Mouse (Mus musculus): Measurements from ENCODE around the gene Creb3l4. TPM values are rescaled to one million over a fixed set of nuclear protein-coding genes. Genes with fewer than 3 reads are reported as not detected.

Creb3l4 gene
- polyA plus RNA-seq, 1 experiment = 2.0 TPM

GRCm38 (mm10) chr3:90208662-90209061, 34.6 kb downstream of the Creb3l4 start:
- TF ChIP-seq CTCF (IDR thresholded peaks at IDR 0.05; ENCODE audit: insufficient read depth, low read length) (no peak), POLR2A (IDR thresholded peaks at IDR 0.05; ENCODE audit: borderline replicate concordance, extremely low read depth, low read depth, low read length) (no peak)
- no peak for DNase-seq
- no peak overlapping the region for H3K4me3 ChIP-seq (replicated peaks; ENCODE audit: extremely low read depth, low read depth, low read length)
- 85% methylated on average over 2 of the region's 2 CpGs for WGBS
- peaks cover 12% of the 10 kb centered on the region for H3K4me1 ChIP-seq (ENCODE audit: control insufficient read depth, insufficient read depth, low read length)

GRCm38 (mm10) chr3:90204582-90204981, 38.7 kb downstream of the Creb3l4 start:
- no peak for DNase-seq
- WGBS = 94% methylated on average over 2 of the region's 2 CpGs
- Histone ChIP-seq H3K4me3 (replicated peaks; ENCODE audit: extremely low read depth, low read depth, low read length) (no peak overlapping the region), H3K4me1 (ENCODE audit: control insufficient read depth, insufficient read depth, low read length) (peaks cover 2% of the 10 kb centered on the region; the same call in 1 of the 2 replicates)
- no peak for TF ChIP-seq CTCF (IDR thresholded peaks at IDR 0.05; ENCODE audit: insufficient read depth, low read length)

DNA sequence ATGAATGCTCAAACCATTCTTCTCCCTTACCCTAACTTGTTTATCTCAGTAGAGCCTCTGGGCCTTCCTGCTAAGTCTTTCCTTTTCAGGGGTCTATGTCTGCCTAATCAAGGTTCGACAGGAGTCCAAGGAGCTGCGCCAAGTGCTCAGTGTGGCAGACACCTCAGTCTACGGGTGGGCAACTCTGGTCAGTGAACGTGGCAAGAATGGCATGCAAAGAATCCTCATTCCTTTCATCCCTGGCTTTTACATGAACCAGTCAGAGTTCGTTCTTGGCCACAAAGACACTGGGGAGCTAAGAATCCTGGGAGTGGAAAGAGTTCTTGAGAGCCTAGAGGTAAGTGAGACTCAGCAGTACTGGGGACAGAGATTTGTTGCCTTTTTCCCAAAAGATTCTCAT, 39.7 kb downstream of the Creb3l4 start:
- DNase-seq = no peak
- Histone ChIP-seq H3K4me3 (replicated peaks; ENCODE audit: extremely low read depth, low read depth, low read length) (no peak overlapping the region), H3K4me1 (ENCODE audit: control insufficient read depth, insufficient read depth, low read length) (peaks cover 2% of the 10 kb centered on the region; the same call in 1 of the 2 replicates)
- WGBS = 54% methylated on average over 5 of the region's 5 CpGs
- no peak for TF ChIP-seq POLR2A (IDR thresholded peaks at IDR 0.05; ENCODE audit: borderline replicate concordance, extremely low read depth, low read depth, low read length)
- TF ChIP-seq CTCF (IDR thresholded peaks at IDR 0.05; ENCODE audit: insufficient read depth, low read length) = no peak

GRCm38 (mm10) chr3:90202884-90203283, 40.4 kb downstream of the Creb3l4 start:
- WGBS = 57% methylated on average over 1 of the region's 1 CpGs
- Histone ChIP-seq H3K4me3 (replicated peaks; ENCODE audit: extremely low read depth, low read depth, low read length) (no peak overlapping the region), H3K4me1 (ENCODE audit: control insufficient read depth, insufficient read depth, low read length) (no peaks in the 10 kb centered on the region)
- no peak for DNase-seq
- TF ChIP-seq CTCF (IDR thresholded peaks at IDR 0.05; ENCODE audit: insufficient read depth, low read length) (no peak), POLR2A (IDR thresholded peaks at IDR 0.05; ENCODE audit: borderline replicate concordance, extremely low read depth, low read depth, low read length) (no peak)

- TF ChIP-seq CTCF (IDR thresholded peaks at IDR 0.05; ENCODE audit: insufficient read depth, low read length) (no peak), POLR2A (IDR thresholded peaks at IDR 0.05; ENCODE audit: borderline replicate concordance, extremely low read depth, low read depth, low read length) (no peak)
- 80% methylated on average over 1 of the region's 1 CpGs for WGBS
- no peak for DNase-seq
- Histone ChIP-seq H3K4me3 (replicated peaks; ENCODE audit: extremely low read depth, low read depth, low read length) (no peak overlapping the region), H3K4me1 (ENCODE audit: control insufficient read depth, insufficient read depth, low read length) (no peaks in the 10 kb centered on the region)
Measured at GRCm38 (mm10) chr3:90197548-90197947, 45.8 kb downstream of the Creb3l4 start.

DNA sequence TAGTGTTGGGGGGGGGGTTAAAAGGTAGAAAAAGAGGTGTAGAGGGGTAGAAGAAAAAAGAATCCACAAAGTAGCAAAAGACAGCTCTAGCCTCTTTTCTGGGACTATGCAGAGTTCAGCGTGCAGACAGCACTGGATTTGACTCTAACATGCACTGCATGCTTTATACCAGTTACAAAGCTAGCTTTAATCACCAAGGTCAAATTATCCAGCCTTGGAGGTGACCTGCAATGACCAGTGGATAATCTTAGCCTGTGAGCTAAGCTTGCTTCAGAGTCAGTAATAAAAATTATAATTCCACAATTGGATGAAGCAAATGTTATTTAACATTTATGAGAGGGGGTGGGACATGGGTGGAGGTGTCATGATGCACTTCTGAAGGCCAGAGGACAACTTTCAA, 47.7 kb downstream of the Creb3l4 start:
- H3K4me1 ChIP-seq (ENCODE audit: control insufficient read depth, insufficient read depth, low read length) = no peaks in the 10 kb centered on the region
- no peak for DNase-seq
- TF ChIP-seq POLR2A (IDR thresholded peaks at IDR 0.05; ENCODE audit: borderline replicate concordance, extremely low read depth, low read depth, low read length) (no peak), CTCF (IDR thresholded peaks at IDR 0.05; ENCODE audit: insufficient read depth, low read length) (no peak)
- H3K4me3 ChIP-seq (replicated peaks; ENCODE audit: extremely low read depth, low read depth, low read length) = no peak overlapping the region
- 79% methylated on average over 1 of the region's 1 CpGs for WGBS

GRCm38 (mm10) chr3:90194759-90195158, 48.6 kb downstream of the Creb3l4 start:
- DNase-seq = no peak
- no peak overlapping the region for H3K4me3 ChIP-seq (replicated peaks; ENCODE audit: extremely low read depth, low read depth, low read length)
- H3K4me1 ChIP-seq (ENCODE audit: control insufficient read depth, insufficient read depth, low read length) = no peaks in the 10 kb centered on the region
- TF ChIP-seq CTCF (IDR thresholded peaks at IDR 0.05; ENCODE audit: insufficient read depth, low read length) = no peak
- WGBS = 61% methylated on average over 4 of the region's 4 CpGs

DNA sequence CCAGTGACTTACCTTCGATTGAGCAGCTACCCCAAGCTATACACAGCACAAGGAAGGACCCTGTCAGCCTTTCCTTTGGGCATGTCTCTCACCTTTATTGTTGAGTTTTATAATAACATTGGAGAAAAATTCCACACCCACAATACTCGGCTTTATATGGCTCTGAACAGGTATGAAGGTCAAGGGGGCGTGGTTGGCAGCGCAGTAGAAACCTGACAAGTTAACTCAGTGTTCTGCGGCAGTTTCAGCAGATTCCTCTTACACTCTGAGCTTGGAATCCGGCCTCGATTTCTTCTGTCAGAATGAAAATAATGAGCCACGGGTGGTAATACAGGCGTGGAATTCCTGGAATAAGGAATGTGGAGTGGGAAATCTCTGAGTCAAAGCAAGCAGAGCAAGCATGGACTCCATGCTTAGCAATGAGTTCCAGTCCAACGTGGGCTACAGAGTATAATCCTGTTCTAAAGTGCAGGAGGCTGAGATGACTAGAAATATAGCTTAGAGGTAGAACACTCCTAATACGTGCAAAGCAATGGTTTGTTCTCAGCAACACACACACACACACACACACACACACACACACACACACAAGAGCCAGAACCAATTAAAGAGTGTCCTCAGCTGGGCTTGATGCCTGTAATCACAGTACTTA, 52.3 kb downstream of the Creb3l4 start:
- whole genome bisulfite sequencing = 66% methylated on average over 11 of the region's 11 CpGs
- Histone ChIP-seq H3K4me1 (ENCODE audit: control insufficient read depth, insufficient read depth, low read length) (no peaks in the 10 kb centered on the region), H3K4me3 (replicated peaks; ENCODE audit: extremely low read depth, low read depth, low read length) (no peak overlapping the region)
- DNase-seq = no peak
- TF ChIP-seq CTCF (IDR thresholded peaks at IDR 0.05; ENCODE audit: insufficient read depth, low read length) (no peak), POLR2A (IDR thresholded peaks at IDR 0.05; ENCODE audit: borderline replicate concordance, extremely low read depth, low read depth, low read length) (no peak)

Other genes with a start within 250 kb of the Creb3l4 start
- 30.3 and 42.8 TPM in 2 replicates for gene Hax1, start 244.7 kb downstream of the Creb3l4 start, polyA plus RNA-seq (2012; rRNA removed)
- gene 4933434E20Rik, start 191.9 kb downstream of the Creb3l4 start, polyA plus RNA-seq (2012; rRNA removed) = 34.7 and 47.4 TPM in 2 replicates
- gene Ubap2l, start 190.9 kb downstream of the Creb3l4 start, polyA plus RNA-seq (2012; rRNA removed) = 91.9 and 95.2 TPM in 2 replicates
- gene Tpm3, start 170.9 kb downstream of the Creb3l4 start, polyA plus RNA-seq (2012; rRNA removed) = 133 and 219 TPM in 2 replicates
- gene Nup210l, start 139.4 kb downstream of the Creb3l4 start, polyA plus RNA-seq (2012; rRNA removed) = 0.40 and 0.58 TPM in 2 replicates
- gene Rps27, start 29.9 kb downstream of the Creb3l4 start, polyA plus RNA-seq (2012; rRNA removed) = 725 and 918 TPM in 2 replicates
- 5.4 and 5.8 TPM in 2 replicates for gene Rab13, start 29.8 kb downstream of the Creb3l4 start, polyA plus RNA-seq (2012; rRNA removed)
- gene Jtb, start 11.9 kb downstream of the Creb3l4 start, polyA plus RNA-seq (2012; rRNA removed) = 49.4 and 66.3 TPM in 2 replicates
- 72.8 and 83.7 TPM in 2 replicates for gene Slc39a1, start 4.7 kb upstream of the Creb3l4 start, polyA plus RNA-seq (2012; rRNA removed)
- gene Crtc2, start 10.7 kb upstream of the Creb3l4 start, polyA plus RNA-seq (2012; rRNA removed) = 60.2 and 77.4 TPM in 2 replicates
- gene Dennd4b, start 21.7 kb upstream of the Creb3l4 start, polyA plus RNA-seq (2012; rRNA removed) = 37.5 and 39.6 TPM in 2 replicates
- 21.5 and 26.0 TPM in 2 replicates for gene Gatad2b, start 49.7 kb upstream of the Creb3l4 start, polyA plus RNA-seq (2012; rRNA removed)
- 26.3 and 27.5 TPM in 2 replicates for gene Slc27a3, start 146.4 kb upstream of the Creb3l4 start, polyA plus RNA-seq (2012; rRNA removed)
- 24.6 and 28.4 TPM in 2 replicates for gene Ints3, start 190.1 kb upstream of the Creb3l4 start, polyA plus RNA-seq (2012; rRNA removed)
- 162 and 199 TPM in 2 replicates for gene Npr1, start 222.4 kb upstream of the Creb3l4 start, polyA plus RNA-seq (2012; rRNA removed)
- 13.2 and 22.3 TPM in 2 replicates for gene Ilf2, start 232.6 kb upstream of the Creb3l4 start, polyA plus RNA-seq (2012; rRNA removed)
- gene Snapin, start 247.5 kb upstream of the Creb3l4 start, polyA plus RNA-seq (2012; rRNA removed) = 29.0 and 47.3 TPM in 2 replicates

Measured in lung, adult 2 months (tissue).